Mouse (Mus musculus) c-Kit-positive CD71-positive TER-119-positive erythroid progenitor cells, embryonic 14.5 days (primary cell): Measurements from ENCODE around the gene Rassf6.
"Not testable (repeated sequence)": the region's sequence is repeated elsewhere in the genome, so short reads cannot be mapped to it uniquely, and the experiment has no call there.

Experiments
- DNase-seq: peaks from one replicate; pipeline ENCODE4 v3.0.0-alpha.2; 2013; ENCODE audit warnings: low spot score

Rassf6 gene

GRCm38 (mm10) chr5:90624708-90625425, 15.6 kb downstream of the Rassf6 start:
- no peak for DNase-seq

GRCm38 (mm10) chr5:90623209-90623608, 17.2 kb downstream of the Rassf6 start:
- no peak for DNase-seq

- DNase-seq = no peak
Observed at GRCm38 (mm10) chr5:90621726-90622125, 18.7 kb downstream of the Rassf6 start.

- DNase-seq = no peak
Observed at GRCm38 (mm10) chr5:90621316-90621715, 19.1 kb downstream of the Rassf6 start.

- no peak for DNase-seq
Observed at GRCm38 (mm10) chr5:90617859-90618258, 22.6 kb downstream of the Rassf6 start.

- not testable (repeated sequence) for DNase-seq
Observed at GRCm38 (mm10) chr5:90612751-90613150, 27.7 kb downstream of the Rassf6 start.

- no peak for DNase-seq
Observed at GRCm38 (mm10) chr5:90611996-90612611, 28.4 kb downstream of the Rassf6 start.

GRCm38 (mm10) chr5:90611388-90611787, 29.1 kb downstream of the Rassf6 start:
- no peak for DNase-seq

- DNase-seq = no peak
Observed at GRCm38 (mm10) chr5:90608906-90609305, 31.6 kb downstream of the Rassf6 start.

- no peak for DNase-seq
Observed at GRCm38 (mm10) chr5:90603407-90603923, 37.0 kb downstream of the Rassf6 start.

- no peak for DNase-seq
Observed at GRCm38 (mm10) chr5:90601469-90601868, 39.0 kb downstream of the Rassf6 start.

GRCm38 (mm10) chr5:90596155-90596554, 44.3 kb downstream of the Rassf6 start:
- DNase-seq = no peak

- DNase-seq = peak; percentile 35
Observed at GRCm38 (mm10) chr5:90594945-90595344, 45.5 kb downstream of the Rassf6 start.

GRCm38 (mm10) chr5:90591936-90592335, 48.5 kb downstream of the Rassf6 start:
- no peak for DNase-seq

- DNase-seq = no peak
Observed at GRCm38 (mm10) chr5:90590676-90591075, 49.8 kb downstream of the Rassf6 start.

- peak; percentile 56 for DNase-seq
Observed at GRCm38 (mm10) chr5:90588708-90589595, 51.5 kb downstream of the Rassf6 start.

GRCm38 (mm10) chr5:90588104-90588503, 52.4 kb downstream of the Rassf6 start:
- no peak for DNase-seq

GRCm38 (mm10) chr5:90586511-90586910, 53.9 kb downstream of the Rassf6 start:
- DNase-seq = no peak

GRCm38 (mm10) chr5:90584799-90585198, 55.7 kb downstream of the Rassf6 start:
- no peak for DNase-seq

GRCm38 (mm10) chr5:90582179-90582578, 58.3 kb downstream of the Rassf6 start:
- DNase-seq = no peak

GRCm38 (mm10) chr5:90579556-90579955, 60.9 kb downstream of the Rassf6 start:
- no peak for DNase-seq

GRCm38 (mm10) chr5:90577751-90578150, 62.7 kb downstream of the Rassf6 start:
- DNase-seq = no peak
